Mouse (Mus musculus) liver, embryonic 11.5 days (tissue): ENCODE measurements around the gene Arf4. TPM values are rescaled to one million over a fixed set of nuclear protein-coding genes. Genes with fewer than 3 reads are reported as not detected.
"Not testable (repeated sequence)": the region's sequence is repeated elsewhere in the genome, so short reads cannot be mapped to it uniquely, and the experiment has no call there.

Source experiments
- ATAC-seq: fragments of 200-750 bp; cut with Nextera tagmentation; replicated peaks from 2 replicates; pipeline ENCODE4 v1.8.0; 2017; ENCODE audit warnings: moderate number of reproducible peaks, mild to moderate bottlenecking, moderate TSS enrichment, moderate library complexity; ENCODE audit not compliant: low FRiP score
- DNase-seq: peaks from one replicate; pipeline ENCODE4 v3.0.0-alpha.2; 2017; ENCODE audit warnings: low spot score
- H3K27ac ChIP-seq: fragments of 300-500 bp; sonication (generic); 2 replicates; pipeline ENCODE4 v1.5.1; 2014; ENCODE audit warnings: mild to moderate bottlenecking, low read depth, low read length, control low read depth
- H3K27me3 ChIP-seq: fragments of 300-500 bp; sonication (generic); replicated peaks from 2 replicates; pipeline ENCODE4 v1.6.1; 2014; ENCODE audit warnings: low read length, mixed read lengths; ENCODE audit not compliant: control insufficient read depth, insufficient read depth
- H3K36me3 ChIP-seq: fragments of 300-500 bp; sonication (generic); 2 replicates; pipeline ENCODE4 v1.6.1; 2014; ENCODE audit warnings: mild to moderate bottlenecking, low read length, moderate library complexity, mixed read lengths; ENCODE audit not compliant: control insufficient read depth, insufficient read depth
- H3K4me1 ChIP-seq: fragments of 300-500 bp; sonication (generic); replicated peaks from 2 replicates; pipeline ENCODE4 v1.6.1; 2014; ENCODE audit warnings: low read length, mixed read lengths; ENCODE audit not compliant: control insufficient read depth, insufficient read depth
- H3K4me2 ChIP-seq: fragments of 300-500 bp; sonication (generic); 2 replicates; pipeline ENCODE4 v1.6.1; 2014; ENCODE audit warnings: mild to moderate bottlenecking, control low read depth, moderate library complexity
- H3K4me3 ChIP-seq: fragments of 300-500 bp; sonication (generic); 2 replicates; pipeline ENCODE4 v1.5.1; 2014; ENCODE audit warnings: low read depth, low read length, control low read depth
- H3K9ac ChIP-seq: fragments of 300-500 bp; sonication (generic); 2 replicates; pipeline ENCODE4 v1.6.1; 2014; ENCODE audit warnings: low read depth, low read length, control low read depth
- H3K9me3 ChIP-seq: fragments of 300-500 bp; sonication (generic); 2 replicates; pipeline ENCODE4 v1.6.1; 2016; ENCODE audit warnings: low read length, inconsistent platforms, mixed read lengths; ENCODE audit not compliant: control insufficient read depth
- WGBS: fragments of 180-500 bp; shearing (Covaris S2); extraction: QIAGEN DNeasy Blood & Tissue Kit; methylation state at CpG from one replicate; pipeline ENCODE4 v1.1.7; 2014; 5-methylcytosine and 5-hydroxymethylcytosine counted together
- microRNA-seq: library from miRNA; unstranded; fragments of <30 nt; microRNA quantifications from one replicate; pipeline ENCODE4, GENCODE M21; 2017; ENCODE audit warnings: borderline number of aligned reads
- polyA plus RNA-seq: library from polyadenylated mRNA; unstranded; fragments of >200 nt; fragmentation: Nextera tagmentation; extraction: Ambion mirVana; gene quantifications from 2 replicates; pipeline ENCODE4 v1.2.1, GENCODE M21; 2014

The Arf4 gene
- polyA plus RNA-seq, 1 experiment from 2014 or later, result 347 TPM

DNA sequence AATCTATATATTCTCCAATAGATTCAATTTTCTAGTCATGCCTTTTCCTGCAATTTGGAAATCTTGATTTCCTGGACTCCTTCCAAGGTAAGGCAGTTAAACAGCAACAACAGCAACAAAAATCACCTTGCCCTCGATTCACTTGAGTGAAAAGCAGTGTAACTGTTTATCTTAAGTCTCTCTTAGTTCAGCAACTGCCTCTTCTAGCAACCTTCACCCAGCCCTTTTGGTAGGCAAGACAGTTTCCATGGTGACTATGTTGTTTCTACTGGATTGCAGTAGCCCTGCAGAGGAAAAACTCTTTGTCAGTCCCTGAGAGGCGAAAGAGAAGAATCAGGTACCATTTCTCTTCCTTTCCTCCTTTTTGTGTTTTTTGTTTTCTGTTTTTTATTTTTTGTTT lies 53.5 kb downstream of the Arf4 start:
- no peaks in the 10 kb centered on the region for H3K4me1 ChIP-seq
- ATAC-seq (no peak), DNase-seq (no peak)
- H3K36me3 ChIP-seq, result no peaks in the 10 kb centered on the region
- H3K4me3 ChIP-seq, result no peak overlapping the region
- H3K27ac ChIP-seq, result no peak overlapping the region
- no peak overlapping the region for H3K4me2 ChIP-seq
- no peaks in the 10 kb centered on the region for H3K27me3 ChIP-seq
- 70% methylated on average over 2 of the region's 2 CpGs for WGBS
- H3K9ac ChIP-seq, result no peak overlapping the region
- H3K9me3 ChIP-seq, result no peaks in the 10 kb centered on the region

DNA sequence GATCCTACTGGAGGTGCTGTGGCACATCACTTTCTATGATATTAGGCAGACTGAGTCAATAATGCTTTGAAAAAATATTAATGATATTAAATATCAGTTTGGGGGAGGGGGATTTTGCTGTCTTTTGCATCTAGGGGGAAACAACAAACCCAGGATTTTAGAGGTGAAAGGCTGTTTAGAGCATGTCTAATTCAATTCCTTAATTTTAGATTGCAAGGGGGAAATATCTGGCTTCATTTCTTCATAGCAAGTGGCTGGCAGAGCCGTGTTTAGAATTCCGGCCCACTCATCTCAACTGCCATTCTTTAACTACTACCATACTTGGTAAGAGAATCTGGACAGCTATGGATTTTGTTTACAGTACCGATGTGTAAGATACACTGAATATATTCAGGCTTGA lies 55.1 kb downstream of the Arf4 start, which contains the start of gene Dnah12:
Dnah12 (plus strand) TSS at position 301 of the 400 bp plus-strand sequence.
- WGBS, result 80% methylated on average over 3 of the region's 3 CpGs
- no peak within 1 kb of the TSS for H3K27ac ChIP-seq

DNA sequence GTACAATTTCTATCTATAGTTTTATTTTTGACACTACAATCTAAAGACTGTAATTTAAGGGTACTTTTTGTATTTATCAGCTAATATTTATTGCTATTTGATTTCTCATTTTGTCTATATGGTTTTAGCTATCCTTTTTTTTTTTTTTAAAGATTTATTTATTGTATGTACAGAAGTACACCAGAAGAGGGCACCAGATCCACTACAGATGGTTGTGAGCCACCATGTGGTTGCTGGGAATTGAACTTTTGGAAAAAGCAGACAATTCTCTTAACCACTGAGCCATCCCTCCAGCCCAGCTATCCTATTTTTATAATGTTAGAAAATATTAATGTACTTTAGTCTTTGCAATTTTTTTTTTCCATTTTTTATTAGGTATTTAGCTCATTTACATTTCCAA lies 60.0 kb downstream of the Arf4 start:
- no peak overlapping the region for H3K9ac ChIP-seq
- no peak overlapping the region for H3K4me2 ChIP-seq
- H3K4me1 ChIP-seq, result no peaks in the 10 kb centered on the region
- H3K36me3 ChIP-seq, result no peaks in the 10 kb centered on the region
- no peak for DNase-seq
- ATAC-seq, result no peak
- no peak overlapping the region for H3K4me3 ChIP-seq
- H3K9me3 ChIP-seq, result no peaks in the 10 kb centered on the region
- H3K27me3 ChIP-seq, result no peaks in the 10 kb centered on the region
- H3K27ac ChIP-seq, result no peak overlapping the region

More for the DNA sequence above, 55.1 kb downstream of the Arf4 start, which contains the start of gene Dnah12:
- DNase-seq (no peak), ATAC-seq (no peak)
- Histone ChIP-seq H3K36me3 (no peaks in the 10 kb centered on the region), H3K9ac (no peak within 1 kb of the TSS), H3K4me2 (no peak within 1 kb of the TSS), H3K27me3 (no peaks in the 10 kb centered on the region), H3K4me1 (no peaks in the 10 kb centered on the region), H3K9me3 (no peaks in the 10 kb centered on the region), H3K4me3 (no peak within 1 kb of the TSS)

DNA sequence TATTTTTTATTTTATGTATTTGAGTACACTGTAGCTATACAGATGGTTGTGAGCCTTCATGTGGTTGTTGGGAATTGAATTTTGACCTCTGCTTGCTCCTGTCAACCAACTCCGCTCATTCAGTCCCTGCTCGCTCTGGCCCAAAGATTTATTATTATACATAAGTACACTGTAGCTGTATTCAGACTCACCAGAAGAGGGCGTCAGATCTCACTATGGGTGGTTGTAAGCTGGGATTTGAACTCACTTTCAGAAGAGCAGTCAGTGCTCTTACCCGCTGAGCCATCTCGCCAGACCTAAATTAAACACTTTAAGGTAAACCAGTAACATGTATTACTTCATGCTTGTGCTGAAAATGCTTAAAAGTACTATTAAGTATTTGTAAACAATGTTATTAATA lies 67.4 kb downstream of the Arf4 start:
- H3K27me3 ChIP-seq, H3K36me3 ChIP-seq, H3K4me1 ChIP-seq, H3K27ac ChIP-seq, H3K9ac ChIP-seq, DNase-seq, H3K4me3 ChIP-seq, ATAC-seq, H3K4me2 ChIP-seq, H3K9me3 ChIP-seq: not testable (repeated sequence)
- 80% methylated on average over 5 of the region's 5 CpGs for WGBS

Small RNA genes within 50 kb of the gene (microRNA-seq; reads per million reads assigned to microRNA genes)
- gene Mir7672, result 2.1 reads per million

Other genes starting within 250 kb of the Arf4 start
- gene Slmap, start 103.1 kb upstream of the Arf4 start, polyA plus RNA-seq, result 27.5 and 28.4 TPM in 2 replicates
- gene Dennd6a, start 64.2 kb upstream of the Arf4 start, polyA plus RNA-seq, result 24.8 and 27.8 TPM in 2 replicates
- gene Pde12, start 31.8 kb downstream of the Arf4 start, polyA plus RNA-seq, result 15.1 and 16.7 TPM in 2 replicates
- gene Dnah12, start 55.2 kb downstream of the Arf4 start, polyA plus RNA-seq, result 0.07 and 0.09 TPM in 2 replicates